Mouse (Mus musculus): ENCODE measurements around the gene Snx20. TPM values are rescaled to one million over a fixed set of nuclear protein-coding genes. Genes with fewer than 3 reads are reported as not detected.

Snx20 gene
- 60.5 and 64.6 TPM in 2 replicates for total RNA-seq (2015)
- total RNA-seq (2017), result 71.3 and 73.0 TPM in 2 replicates

- peak; percentile 70 for ATAC-seq (ENCODE audit: poor library complexity, severe bottlenecking)
Observed at GRCm38 (mm10) chr8:88635474-88636397, at the start of gene Snx20. TSS of gene Snx20 (minus strand) at chr8:88636128.

- no peak for ATAC-seq (ENCODE audit: poor library complexity, severe bottlenecking)
Observed at GRCm38 (mm10) chr8:88683656-88684289, 47.8 kb upstream of the Snx20 start.

DNA sequence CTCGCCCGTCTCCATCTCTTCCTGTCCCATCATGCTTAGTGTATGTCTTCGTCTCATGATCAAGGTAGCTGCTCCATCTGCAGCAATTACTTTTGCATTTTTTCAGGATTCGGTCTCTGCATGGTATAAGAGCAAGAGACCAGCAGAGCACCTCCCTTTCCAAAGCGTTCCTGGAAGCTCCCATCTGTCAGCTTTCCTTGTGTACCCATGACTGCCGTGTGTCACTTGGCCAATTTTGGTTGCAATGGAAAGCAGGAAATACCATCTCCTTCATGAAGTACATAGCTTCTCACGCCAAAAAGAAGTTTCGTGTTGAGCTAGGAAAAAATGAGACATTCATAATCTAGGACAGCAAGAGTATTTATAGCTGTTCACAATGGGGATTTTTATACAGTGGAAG is 45.1 kb upstream of the Snx20 start:
- no peak for ATAC-seq (ENCODE audit: poor library complexity, severe bottlenecking)

DNA sequence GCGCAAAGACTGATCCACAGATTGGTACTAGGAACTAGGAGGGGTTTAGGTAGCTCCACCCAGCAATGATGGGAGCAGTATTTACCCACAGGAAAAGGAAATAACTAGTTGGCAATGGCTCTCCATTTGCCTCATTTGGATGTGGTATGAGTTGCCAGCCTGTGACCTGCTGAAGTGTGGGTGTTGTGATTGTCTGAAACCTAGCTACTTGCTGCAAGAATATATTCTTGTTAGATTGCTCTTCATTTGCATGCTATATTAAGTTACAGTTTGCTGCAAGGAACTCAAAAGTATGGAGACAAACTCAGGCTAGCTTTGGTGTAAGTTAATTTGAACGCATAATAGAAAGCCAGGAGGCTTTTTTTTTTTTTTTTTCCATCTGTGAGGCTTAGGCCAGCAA is 44.6 kb upstream of the Snx20 start:
- ATAC-seq (ENCODE audit: poor library complexity, severe bottlenecking), result no peak

- no peak for ATAC-seq (ENCODE audit: poor library complexity, severe bottlenecking)
Observed at GRCm38 (mm10) chr8:88677071-88677470, 41.1 kb upstream of the Snx20 start.

DNA sequence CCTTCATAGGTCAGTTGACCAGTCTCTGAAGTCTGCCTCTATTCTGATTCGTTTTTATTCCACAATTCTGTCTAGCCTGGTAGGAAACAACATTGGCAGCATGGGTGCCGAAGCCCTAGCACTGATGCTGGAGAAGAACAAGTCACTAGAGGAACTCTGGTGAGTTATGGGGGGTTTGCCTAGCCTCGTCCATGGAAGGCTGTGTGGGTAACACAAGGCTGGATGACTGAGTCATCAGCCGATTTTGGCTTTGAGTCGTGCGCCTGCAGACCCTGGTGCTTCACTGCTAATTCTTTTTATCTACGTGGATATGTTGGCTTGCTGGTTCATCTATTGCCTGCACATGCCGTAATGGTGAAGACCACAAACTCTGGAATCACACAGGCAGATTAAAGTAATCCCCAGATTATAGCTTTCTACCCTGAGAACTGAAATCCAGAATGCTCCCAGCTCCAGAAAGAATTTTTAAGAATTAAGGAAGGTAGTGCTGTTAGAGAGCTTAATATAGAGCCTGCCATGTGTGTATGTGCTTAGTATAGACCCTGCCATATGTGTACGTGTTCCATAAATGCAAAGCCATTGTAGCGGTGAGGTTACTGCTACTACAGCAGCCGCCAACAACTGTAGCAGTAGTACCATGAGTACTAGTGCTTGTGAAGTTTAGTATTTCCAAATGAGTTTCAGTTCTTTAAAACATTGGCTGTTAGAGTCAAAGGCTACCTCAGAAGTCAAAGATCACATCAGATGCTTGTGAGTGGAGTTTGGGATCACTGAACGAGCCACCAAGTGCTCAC is 39.6 kb upstream of the Snx20 start:
- ATAC-seq (ENCODE audit: poor library complexity, severe bottlenecking), result peak; percentile 52

DNA sequence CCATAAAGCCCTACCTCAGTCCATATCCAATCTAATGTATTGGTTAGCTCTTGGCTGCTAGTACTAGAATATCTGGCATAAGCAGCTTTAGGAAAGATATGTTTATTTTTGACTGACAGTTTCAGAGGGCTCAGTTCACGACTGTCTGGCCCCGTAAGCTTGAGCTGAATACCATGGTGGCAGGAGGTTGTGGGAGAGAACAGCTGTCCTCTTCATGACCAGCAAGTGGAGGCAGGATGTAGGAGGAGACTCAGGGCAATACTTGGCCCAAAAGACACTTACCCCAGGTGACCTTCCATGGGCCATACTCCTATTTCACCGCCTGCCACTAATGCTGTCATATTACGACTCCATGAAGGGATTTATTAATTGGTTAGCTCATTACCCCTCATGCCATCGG is 37.9 kb upstream of the Snx20 start:
- ATAC-seq (ENCODE audit: poor library complexity, severe bottlenecking), result no peak

- ATAC-seq (ENCODE audit: poor library complexity, severe bottlenecking), result no peak
Observed at GRCm38 (mm10) chr8:88671575-88671974, 35.6 kb upstream of the Snx20 start.

GRCm38 (mm10) chr8:88670782-88671181 is 34.9 kb upstream of the Snx20 start:
- no peak for ATAC-seq (ENCODE audit: poor library complexity, severe bottlenecking)

DNA sequence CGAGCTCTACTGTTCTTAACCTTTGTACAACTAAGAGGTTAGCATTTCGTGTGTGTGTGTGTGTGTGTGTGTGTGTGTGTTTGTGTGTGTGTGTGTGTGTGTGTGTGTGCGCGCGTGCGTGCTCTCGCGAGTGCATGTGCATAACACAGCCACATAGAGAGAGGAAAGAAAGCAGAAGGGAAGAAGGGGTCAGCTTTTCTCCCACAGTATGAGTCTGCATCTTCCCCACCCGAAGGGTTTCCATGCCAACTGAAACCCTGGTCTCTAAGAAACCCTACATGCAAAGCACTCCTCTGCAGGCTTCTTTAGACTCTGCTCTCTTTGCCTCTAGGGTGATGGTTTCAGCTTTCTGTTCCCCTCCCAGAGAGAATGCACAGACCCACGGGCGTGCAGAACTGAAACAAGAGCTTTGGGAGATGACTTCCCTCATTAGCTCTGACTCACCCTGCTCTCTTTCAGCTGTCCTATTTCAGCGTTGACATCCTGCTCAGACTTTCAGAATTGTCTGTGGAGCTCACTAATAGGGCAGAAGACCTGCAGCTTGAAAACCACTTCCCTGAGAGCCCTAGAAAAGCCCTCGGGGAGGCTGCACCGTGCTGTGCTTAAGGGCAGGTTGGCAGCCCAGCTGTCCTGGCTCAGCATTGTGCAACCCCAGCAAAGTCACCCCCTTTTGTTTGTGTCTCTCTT is 32.6 kb upstream of the Snx20 start:
- ATAC-seq (ENCODE audit: poor library complexity, severe bottlenecking), result peak; percentile 75

- peak; percentile 36 for ATAC-seq (ENCODE audit: poor library complexity, severe bottlenecking)
Observed at GRCm38 (mm10) chr8:88666435-88666834, 30.5 kb upstream of the Snx20 start.

DNA sequence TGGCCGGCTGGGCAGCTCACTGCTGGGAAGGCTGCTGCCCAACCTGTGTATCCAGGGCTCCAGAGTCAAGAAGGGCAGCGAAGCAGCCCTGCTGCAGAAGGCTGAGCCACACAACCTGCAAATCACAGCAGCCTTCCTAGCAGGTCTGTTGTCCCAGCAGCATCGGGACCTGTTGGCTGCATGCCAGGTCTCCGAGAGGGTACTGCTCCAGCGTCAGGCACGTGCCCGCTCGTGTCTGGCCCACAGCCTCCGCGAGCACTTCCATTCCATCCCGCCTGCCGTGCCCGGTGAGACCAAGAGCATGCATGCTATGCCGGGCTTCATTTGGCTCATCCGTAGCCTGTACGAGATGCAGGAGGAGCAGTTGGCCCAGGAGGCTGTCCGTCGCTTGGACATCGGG is 29.0 kb upstream of the Snx20 start:
- no peak for ATAC-seq (ENCODE audit: poor library complexity, severe bottlenecking)

DNA sequence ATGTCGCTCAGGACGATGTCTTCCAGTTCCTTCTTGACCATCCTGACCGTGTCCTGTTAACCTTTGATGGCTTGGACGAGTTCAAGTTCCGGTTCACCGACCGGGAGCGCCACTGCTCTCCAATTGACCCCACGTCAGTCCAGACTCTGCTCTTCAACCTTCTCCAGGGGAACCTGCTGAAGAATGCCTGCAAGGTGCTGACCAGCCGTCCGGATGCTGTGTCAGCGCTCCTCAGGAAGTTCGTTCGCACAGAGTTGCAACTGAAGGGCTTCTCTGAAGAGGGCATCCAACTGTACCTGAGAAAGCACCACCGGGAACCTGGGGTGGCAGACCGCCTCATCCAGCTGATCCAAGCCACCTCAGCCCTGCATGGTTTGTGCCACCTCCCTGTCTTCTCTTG is 28.2 kb upstream of the Snx20 start:
- ATAC-seq (ENCODE audit: poor library complexity, severe bottlenecking), result no peak

- ATAC-seq (ENCODE audit: poor library complexity, severe bottlenecking), result peak; percentile 89
Observed at GRCm38 (mm10) chr8:88662401-88662821, 26.5 kb upstream of the Snx20 start.

DNA sequence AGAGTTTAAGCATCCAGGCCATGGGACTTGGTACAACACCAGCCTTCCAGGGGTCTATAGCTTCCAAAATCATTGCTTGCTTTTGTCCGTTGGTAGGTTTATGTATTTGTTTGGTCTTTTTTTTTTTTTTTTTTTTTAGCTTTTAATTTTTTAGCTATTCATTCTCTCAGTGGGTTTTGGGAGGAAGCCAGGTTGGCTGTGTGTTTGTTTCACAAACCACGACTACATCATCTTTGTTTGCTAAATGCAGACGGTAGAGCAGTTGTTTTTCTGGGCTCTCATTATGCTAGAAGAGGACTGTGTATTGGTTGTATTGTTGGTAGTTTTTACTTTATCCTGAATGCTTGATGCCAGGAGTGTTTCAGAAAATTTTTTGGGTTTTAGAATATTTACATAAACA is 23.9 kb upstream of the Snx20 start:
- no peak for ATAC-seq (ENCODE audit: poor library complexity, severe bottlenecking)

GRCm38 (mm10) chr8:88655334-88655733 is 19.4 kb upstream of the Snx20 start:
- no peak for ATAC-seq (ENCODE audit: poor library complexity, severe bottlenecking)

DNA sequence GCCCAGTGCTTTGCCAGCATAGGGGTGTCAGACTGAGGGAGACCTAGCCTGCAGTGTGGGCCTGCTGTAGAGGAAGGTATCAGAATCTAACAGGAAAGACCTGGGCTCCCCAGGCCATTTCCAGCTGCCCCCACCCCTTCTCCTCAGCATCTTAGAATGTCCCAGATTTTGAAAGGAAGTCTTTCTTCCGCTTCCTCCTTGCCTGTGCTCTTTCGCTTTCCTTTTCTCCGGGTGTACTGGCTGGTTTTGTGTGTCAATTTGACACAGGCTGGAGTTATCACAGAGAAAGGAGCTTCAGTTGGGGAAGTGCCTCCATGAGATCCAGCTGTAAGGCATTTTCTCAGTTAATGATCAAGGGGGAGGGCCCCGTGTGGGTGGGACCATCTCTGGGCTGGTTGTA is 15.2 kb upstream of the Snx20 start:
- peak; percentile 66 for ATAC-seq (ENCODE audit: poor library complexity, severe bottlenecking)

DNA sequence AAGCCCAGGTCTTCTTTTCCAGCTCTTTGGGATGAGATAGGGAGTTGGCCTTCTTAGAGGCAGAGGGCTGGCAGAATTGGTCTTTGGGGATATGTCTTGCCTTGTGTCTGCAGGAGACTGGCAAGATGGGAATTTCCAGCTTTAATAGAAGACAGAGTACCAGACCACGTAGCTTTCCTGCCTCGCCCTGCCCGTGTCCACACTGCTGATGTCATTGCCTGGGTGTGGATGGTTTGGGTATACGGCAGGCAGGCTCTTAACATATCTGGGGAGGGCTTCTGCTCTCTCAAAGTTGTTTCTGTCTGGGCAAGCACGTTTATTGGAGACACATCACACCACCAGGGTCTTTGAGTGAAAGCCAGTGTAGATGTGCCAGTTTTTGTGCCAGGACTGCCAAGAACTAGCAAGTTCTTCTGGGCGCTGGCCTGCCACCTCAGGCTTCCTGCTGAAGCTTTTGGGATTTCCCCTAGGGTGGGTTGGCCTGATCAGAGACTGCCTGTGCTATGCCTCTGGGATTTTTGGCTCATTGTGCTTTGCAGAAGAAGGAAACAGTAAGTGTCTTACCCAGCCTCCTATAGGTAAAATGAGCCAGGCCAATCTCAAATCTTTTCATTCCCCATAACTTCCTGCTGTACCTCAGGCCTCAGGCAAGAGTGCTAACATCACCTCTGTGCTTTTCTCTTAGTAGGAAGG is 14.2 kb upstream of the Snx20 start:
- no peak for ATAC-seq (ENCODE audit: poor library complexity, severe bottlenecking)

DNA sequence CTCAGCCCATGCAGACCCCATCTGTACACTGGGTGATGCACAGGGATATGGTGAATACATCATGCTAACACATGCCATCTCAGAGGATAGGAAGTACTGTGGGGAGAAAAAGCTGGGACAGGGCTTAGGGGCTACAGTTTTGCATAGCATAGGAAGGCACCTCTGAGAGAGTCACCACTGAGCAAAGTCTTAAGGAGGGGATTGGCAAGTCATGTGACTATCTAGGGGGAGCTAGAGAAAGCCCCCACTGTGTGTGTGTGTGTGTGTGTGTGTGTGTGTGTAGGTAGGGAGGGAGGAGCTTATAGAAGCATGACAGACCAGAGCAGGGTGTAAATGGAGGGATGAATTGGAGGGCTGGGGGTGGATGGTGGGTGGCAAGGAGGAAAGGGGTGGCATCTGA is 12.4 kb upstream of the Snx20 start:
- no peak for ATAC-seq (ENCODE audit: poor library complexity, severe bottlenecking)

All from megakaryocyte, adult 5-6 weeks (primary cell).